Mouse (Mus musculus): ENCODE data around the gene Auts2.

- no peak for TF ChIP-seq EP300 (IDR thresholded peaks at IDR 0.05)
- TF ChIP-seq CTCF (IDR thresholded peaks at IDR 0.05) = no peak
These were observed 753.5 kb downstream of the Auts2 start for GRCm38 (mm10) chr5:131789601-131790000.

Data from lung, postnatal 0 days (tissue).